Mouse (Mus musculus) spleen, postnatal 14 days (tissue): ENCODE results near the gene H3f3a.
"Not testable (repeated sequence)": the region's sequence is repeated elsewhere in the genome, so short reads cannot be mapped to it uniquely, and the experiment has no call there.

Experiments
- DNase-seq, 2 experiments: peaks; one replicate each; pipeline ENCODE4 v3.0.0; 2021 to 2022; ENCODE audit warnings: low spot score in 2 of 2

The H3f3a gene

GRCm38 (mm10) chr1:180813885-180814740 is at the start of gene H3f3a:
Gene H3f3a (minus strand): TSS chr1:180813943.
- DNase-seq = peak; percentile 79 to 83

GRCm38 (mm10) chr1:180860030-180860429 is 46.3 kb upstream of the H3f3a start:
- DNase-seq = no peak

DNA sequence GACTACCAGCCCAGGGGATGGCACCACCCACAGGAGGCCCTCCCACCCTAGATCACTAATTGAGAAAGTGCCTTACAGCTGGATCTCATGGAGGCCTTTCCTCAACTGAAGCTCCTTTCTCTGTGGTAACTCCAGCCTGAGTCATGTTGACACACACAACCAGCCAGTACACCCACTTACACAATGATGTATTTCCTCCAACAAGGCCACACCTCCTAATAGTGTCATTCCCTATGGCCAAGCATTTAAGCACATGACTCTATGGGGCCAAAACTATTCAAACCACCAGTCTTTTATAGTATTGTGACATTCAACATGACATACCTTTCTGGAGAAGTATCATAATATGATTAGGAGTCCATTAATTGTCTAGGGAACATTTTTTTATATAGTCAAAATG is 45.0 kb upstream of the H3f3a start:
- no peak for DNase-seq

GRCm38 (mm10) chr1:180850316-180851270 is 36.9 kb upstream of the H3f3a start, which contains the start of gene Sde2:
Gene Sde2 (plus strand): TSS chr1:180851127.
- peak; percentile 100 for DNase-seq

DNA sequence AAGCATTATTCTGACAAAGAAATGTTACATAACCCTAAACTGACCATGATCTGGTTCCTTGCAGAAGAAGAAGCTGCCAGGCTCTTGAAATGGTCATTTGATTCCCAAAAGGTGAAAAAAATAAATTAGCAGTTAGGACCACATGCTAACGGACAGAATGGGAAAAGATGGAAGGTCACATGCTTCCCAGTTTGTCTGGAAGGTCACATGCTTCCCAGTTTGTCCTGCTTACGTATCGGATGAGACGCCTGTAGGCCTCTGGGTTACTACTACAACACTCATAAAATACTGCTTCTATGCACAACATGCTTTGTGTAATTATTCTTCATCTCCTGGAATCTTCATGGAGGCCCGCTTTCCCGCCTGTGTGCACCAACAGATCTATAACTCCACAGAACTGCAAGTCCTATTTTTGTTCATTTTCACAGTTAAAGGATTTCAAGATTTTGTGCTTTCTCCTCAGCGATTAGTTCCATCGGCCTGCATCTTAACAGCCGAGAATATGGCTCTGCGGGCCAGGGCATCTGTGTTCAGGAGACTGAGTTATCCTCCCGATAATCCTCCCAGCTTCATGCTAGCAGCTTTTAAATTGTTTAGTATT is 36.1 kb upstream of the H3f3a start:
- DNase-seq = no peak

GRCm38 (mm10) chr1:180848511-180849241 is 34.9 kb upstream of the H3f3a start:
- DNase-seq = peak; percentile 22 to 52

DNA sequence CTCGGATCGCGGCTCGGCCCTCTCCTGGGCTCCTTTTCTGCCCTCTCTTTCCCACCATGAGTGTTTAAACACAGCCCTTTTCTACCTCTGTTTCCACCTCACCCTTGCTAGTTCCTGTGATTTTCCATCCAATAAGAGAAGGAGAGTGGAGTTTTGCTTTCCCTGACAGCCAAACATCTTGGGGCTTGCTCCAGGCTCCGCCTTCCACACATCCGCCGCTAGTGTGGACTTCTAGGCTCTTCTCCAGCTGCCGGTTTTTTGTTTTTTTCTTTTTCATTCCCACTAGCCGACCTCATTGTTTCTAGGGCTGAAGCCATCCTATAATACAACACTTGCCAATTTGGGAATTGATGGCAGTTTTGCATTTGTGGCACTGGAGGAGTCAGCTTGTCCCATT is 34.4 kb upstream of the H3f3a start:
- DNase-seq = peak; percentile 36

GRCm38 (mm10) chr1:180841561-180842300 is 28.0 kb upstream of the H3f3a start:
- no peak for DNase-seq

DNA sequence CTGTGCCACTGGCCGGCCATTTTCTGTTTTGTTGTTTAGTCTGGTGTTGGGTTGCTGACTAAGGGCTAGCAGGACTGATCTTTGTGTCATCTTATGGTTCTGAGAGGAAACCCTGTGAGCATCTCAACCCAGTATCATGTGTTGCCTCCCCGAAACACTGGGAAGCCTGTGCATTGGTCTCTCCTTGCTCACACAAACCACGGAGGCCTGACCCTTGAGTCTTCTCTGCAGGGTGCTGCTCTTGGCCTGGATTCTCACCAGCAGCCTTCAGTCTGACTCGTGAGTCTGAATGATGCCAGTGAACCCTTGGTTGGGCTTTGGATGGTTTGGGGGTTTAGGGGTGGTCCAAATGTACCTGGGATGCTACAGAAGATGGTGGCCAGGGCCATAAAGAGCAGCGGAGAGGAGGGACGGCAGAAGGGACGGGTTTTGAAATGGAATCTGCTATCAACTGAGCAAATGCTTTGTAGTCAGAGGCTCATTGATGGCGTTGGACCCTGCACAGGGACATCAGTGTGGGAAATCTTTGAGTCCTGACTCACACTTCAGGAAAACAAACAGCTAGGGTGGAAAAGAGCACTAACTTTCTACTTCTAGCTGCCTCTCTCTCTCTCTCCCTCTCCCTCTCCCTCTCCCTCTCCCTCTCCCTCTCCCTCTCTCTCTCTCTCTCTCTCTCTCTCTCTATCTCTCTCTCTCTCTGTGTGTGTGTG is 25.6 kb upstream of the H3f3a start:
- DNase-seq = no peak

DNA sequence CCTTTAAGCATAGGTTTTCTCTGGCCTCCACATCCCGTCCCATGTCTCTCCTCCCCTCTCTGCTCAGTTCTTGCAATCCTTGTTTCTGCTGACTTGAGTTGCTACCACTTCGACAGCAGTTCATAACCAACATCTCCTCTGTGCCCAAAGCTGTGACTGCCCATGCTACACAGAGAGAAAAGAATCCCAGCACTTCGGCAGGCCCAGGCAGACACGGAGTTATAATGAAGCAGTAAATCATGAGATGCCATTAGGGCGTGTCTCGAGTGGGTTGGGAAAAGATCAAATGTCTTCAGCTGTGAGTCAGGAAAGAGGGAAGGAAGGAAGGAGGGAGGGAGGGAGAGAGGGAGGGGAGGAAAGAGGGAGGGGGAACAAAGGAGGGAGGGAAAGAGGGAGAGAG is 24.3 kb upstream of the H3f3a start:
- no peak for DNase-seq

- DNase-seq = no peak
Measured at GRCm38 (mm10) chr1:180837186-180837585, 23.4 kb upstream of the H3f3a start.

DNA sequence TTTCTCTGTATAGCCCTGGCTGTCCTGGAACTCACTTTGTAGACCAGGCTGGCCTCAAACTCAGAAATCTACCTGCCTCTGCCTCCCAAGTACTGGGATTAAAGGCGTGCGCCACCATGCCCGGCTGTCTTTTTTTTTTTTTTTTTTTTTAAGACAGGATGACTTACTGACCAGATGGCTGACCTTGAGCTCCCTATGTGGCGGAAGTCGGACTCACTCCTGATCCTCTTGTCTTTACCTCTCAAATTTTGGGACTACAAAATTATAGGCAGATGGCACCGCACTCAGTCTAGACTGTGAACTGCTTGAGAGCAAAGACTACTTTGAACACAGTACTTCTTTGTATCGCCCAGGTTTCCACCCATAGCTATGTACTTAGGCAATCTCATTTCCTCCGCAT is 22.7 kb upstream of the H3f3a start:
- DNase-seq = not testable (repeated sequence)

- DNase-seq = no peak
Measured at GRCm38 (mm10) chr1:180835273-180836015, 21.7 kb upstream of the H3f3a start.

- no peak for DNase-seq
Measured at GRCm38 (mm10) chr1:180830588-180831346, 17.0 kb upstream of the H3f3a start.

DNA sequence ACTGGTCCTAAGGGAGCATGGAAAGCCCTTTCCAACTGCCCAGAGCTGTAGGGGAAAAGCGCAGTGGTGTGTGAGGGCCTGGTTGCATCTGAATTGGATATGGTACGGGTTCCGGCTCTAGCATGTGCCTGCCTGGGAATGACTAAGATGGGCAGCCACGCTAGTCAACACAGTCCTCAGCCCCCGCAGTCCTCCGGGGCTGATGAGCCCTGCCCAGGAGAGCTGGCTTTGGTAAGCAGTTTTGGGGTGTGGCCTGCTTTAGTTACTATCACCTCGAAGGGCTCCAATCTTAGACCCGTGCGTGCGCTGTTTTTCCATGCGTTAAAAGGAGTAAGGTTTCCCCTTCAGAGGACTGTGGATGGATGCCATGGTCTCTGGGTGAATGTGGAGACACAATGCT is 16.4 kb upstream of the H3f3a start:
- DNase-seq = no peak

DNA sequence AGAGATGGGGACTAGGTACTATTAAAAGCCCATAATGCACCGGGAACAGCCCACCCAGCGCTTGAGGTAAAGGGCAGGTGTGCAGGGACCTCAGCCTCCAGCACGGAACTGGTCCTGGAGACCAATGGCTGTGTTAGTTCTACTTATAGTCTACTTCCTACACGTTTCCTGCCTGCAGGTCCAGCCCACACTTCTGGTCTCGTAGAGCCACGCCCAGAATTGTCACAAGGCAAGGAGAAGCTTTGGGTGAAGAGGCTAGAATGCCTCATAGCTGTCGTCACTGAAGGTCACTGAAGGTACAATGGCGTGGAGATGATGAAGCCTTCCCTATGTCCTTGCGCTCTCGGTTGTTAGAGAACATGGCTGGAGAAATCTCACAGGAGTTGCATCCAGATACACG is 16.0 kb upstream of the H3f3a start:
- DNase-seq = peak in 1 of 2 experiments; percentile 48

GRCm38 (mm10) chr1:180826634-180827033 is 12.9 kb upstream of the H3f3a start:
- DNase-seq = no peak

DNA sequence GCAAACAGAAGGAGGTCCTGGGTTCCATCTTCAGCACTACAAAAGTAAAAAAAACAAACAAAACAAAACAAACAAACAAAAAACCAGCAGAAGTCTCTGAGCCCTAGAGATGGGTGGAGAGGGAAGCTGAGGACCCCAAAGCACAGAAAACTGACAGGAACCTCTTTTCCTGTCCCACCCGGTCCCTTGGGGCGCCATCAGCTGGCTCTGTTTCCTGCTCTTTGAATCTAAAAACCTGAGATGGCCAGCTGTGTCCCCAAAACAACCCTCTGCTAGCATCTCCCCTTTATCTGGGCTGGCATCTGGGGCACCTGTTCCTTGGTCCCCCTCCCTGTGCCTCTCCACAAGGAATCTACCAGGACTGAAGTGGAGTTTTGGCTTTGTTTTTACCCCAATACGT is 11.0 kb upstream of the H3f3a start:
- DNase-seq = peak; percentile 46 to 53

GRCm38 (mm10) chr1:180823716-180824115 is 10.0 kb upstream of the H3f3a start:
- DNase-seq = no peak
